Mouse (Mus musculus) gastrocnemius, postnatal 10 days (tissue): ENCODE data around the gene Slc9c1. TPM values are rescaled to one million over a fixed set of nuclear protein-coding genes. Genes with fewer than 3 reads are reported as not detected.
"Not testable (repeated sequence)": the region's sequence is repeated elsewhere in the genome, so short reads cannot be mapped to it uniquely, and the experiment has no call there.

Experiments used
- DNase-seq: peaks from one replicate; pipeline ENCODE4 v3.0.0; 2021; ENCODE audit warnings: mixed read lengths
- long read RNA-seq, 2 experiments: library from polyadenylated mRNA; stranded (forward); transcript quantifications; one replicate each; pipeline ENCODE4 v2.0.0; 2021
- total RNA-seq, 2 experiments: library from RNA; stranded (reverse); gene quantifications; 2 replicates each; pipeline ENCODE4 v1.2.3; 2021

The Slc9c1 gene
- total RNA-seq = not detected
- long read RNA-seq, experiment 1 = 0 reads
- long read RNA-seq, experiment 2 = 0 reads

- DNase-seq = no peak
Measured at GRCm38 (mm10) chr16:45535009-45535408, at the start of gene Slc9c1. Gene Slc9c1, plus strand, starts transcription at chr16:45535309.

GRCm38 (mm10) chr16:45492927-45493326, 42.2 kb upstream of the Slc9c1 start, which contains the start of gene Gm609:
Gene Gm609, minus strand, starts transcription at chr16:45492969.
- DNase-seq = no peak

GRCm38 (mm10) chr16:45495326-45495725, 39.8 kb upstream of the Slc9c1 start:
- no peak for DNase-seq

- no peak for DNase-seq
Measured at GRCm38 (mm10) chr16:45525551-45525950, 9.6 kb upstream of the Slc9c1 start.

- DNase-seq = no peak
Measured at GRCm38 (mm10) chr16:45531950-45532349, 3.2 kb upstream of the Slc9c1 start, which contains the start of gene Gm17783. Gene Gm17783, minus strand, starts transcription at chr16:45532050.

- DNase-seq = not testable (repeated sequence)
Measured at GRCm38 (mm10) chr16:45538342-45538741, 3.2 kb downstream of the Slc9c1 start.

GRCm38 (mm10) chr16:45542108-45542507, 7.0 kb downstream of the Slc9c1 start:
- DNase-seq = no peak

GRCm38 (mm10) chr16:45544341-45544740, 9.2 kb downstream of the Slc9c1 start:
- no peak for DNase-seq

GRCm38 (mm10) chr16:45547982-45548381, 12.9 kb downstream of the Slc9c1 start:
- no peak for DNase-seq

- no peak for DNase-seq
Measured at GRCm38 (mm10) chr16:45551579-45551978, 16.5 kb downstream of the Slc9c1 start.

GRCm38 (mm10) chr16:45561747-45562146, 26.6 kb downstream of the Slc9c1 start:
- DNase-seq = no peak

GRCm38 (mm10) chr16:45572307-45572706, 37.2 kb downstream of the Slc9c1 start:
- DNase-seq = no peak

- DNase-seq = no peak
Measured at GRCm38 (mm10) chr16:45579883-45580282, 44.8 kb downstream of the Slc9c1 start.

- no peak for DNase-seq
Measured at GRCm38 (mm10) chr16:45582512-45582911, 47.4 kb downstream of the Slc9c1 start.

- no peak for DNase-seq
Measured at GRCm38 (mm10) chr16:45593656-45594055, 58.5 kb downstream of the Slc9c1 start.

- DNase-seq = no peak
Measured at GRCm38 (mm10) chr16:45595494-45595893, 60.4 kb downstream of the Slc9c1 start.

- DNase-seq = no peak
Measured at GRCm38 (mm10) chr16:45608481-45608954, 73.4 kb downstream of the Slc9c1 start.

- DNase-seq = no peak
Measured at GRCm38 (mm10) chr16:45609300-45609699, 74.2 kb downstream of the Slc9c1 start.

- no peak for DNase-seq
Measured at GRCm38 (mm10) chr16:45610267-45610666, 75.2 kb downstream of the Slc9c1 start, which contains the start of gene Gcsam. Gene Gcsam, plus strand, starts transcription at chr16:45610380.

- DNase-seq = no peak
Measured at GRCm38 (mm10) chr16:45613247-45613646, 78.1 kb downstream of the Slc9c1 start.

- no peak for DNase-seq
Measured at GRCm38 (mm10) chr16:45615944-45616343, 80.8 kb downstream of the Slc9c1 start.

- DNase-seq = no peak
Measured at GRCm38 (mm10) chr16:45619751-45620375, 84.8 kb downstream of the Slc9c1 start.

- no peak for DNase-seq
Measured at GRCm38 (mm10) chr16:45623230-45623629, 88.1 kb downstream of the Slc9c1 start.

GRCm38 (mm10) chr16:45624791-45625190, 89.7 kb downstream of the Slc9c1 start:
- no peak for DNase-seq
